Mouse (Mus musculus) granulocyte monocyte progenitor cell, adult 5-6 weeks (primary cell): ENCODE measurements around the gene Mesp1. TPM values are rescaled to one million over a fixed set of nuclear protein-coding genes. Genes with fewer than 3 reads are reported as not detected.

Experiments used
- ATAC-seq: replicated peaks from 2 replicates; pipeline ENCODE4 v1.8.0; 2016; ENCODE audit warnings: mild to moderate bottlenecking, moderate TSS enrichment, inconsistent platforms; ENCODE audit not compliant: poor library complexity, severe bottlenecking
- total RNA-seq, 2 experiments: library from RNA; stranded (forward) in 1 of 2; stranded (reverse) in 1 of 2; fragments of 200-712, 200-1000 nt in 1 of 2; fragments of >200 nt in 1 of 2; fragmentation: Nextera tagmentation in 1 of 2; gene quantifications; 2 replicates each; pipeline ENCODE4 v1.2.3; 2014 to 2017

Gene Mesp1
- total RNA-seq, 2 experiments from 2014 or later = not detected

DNA sequence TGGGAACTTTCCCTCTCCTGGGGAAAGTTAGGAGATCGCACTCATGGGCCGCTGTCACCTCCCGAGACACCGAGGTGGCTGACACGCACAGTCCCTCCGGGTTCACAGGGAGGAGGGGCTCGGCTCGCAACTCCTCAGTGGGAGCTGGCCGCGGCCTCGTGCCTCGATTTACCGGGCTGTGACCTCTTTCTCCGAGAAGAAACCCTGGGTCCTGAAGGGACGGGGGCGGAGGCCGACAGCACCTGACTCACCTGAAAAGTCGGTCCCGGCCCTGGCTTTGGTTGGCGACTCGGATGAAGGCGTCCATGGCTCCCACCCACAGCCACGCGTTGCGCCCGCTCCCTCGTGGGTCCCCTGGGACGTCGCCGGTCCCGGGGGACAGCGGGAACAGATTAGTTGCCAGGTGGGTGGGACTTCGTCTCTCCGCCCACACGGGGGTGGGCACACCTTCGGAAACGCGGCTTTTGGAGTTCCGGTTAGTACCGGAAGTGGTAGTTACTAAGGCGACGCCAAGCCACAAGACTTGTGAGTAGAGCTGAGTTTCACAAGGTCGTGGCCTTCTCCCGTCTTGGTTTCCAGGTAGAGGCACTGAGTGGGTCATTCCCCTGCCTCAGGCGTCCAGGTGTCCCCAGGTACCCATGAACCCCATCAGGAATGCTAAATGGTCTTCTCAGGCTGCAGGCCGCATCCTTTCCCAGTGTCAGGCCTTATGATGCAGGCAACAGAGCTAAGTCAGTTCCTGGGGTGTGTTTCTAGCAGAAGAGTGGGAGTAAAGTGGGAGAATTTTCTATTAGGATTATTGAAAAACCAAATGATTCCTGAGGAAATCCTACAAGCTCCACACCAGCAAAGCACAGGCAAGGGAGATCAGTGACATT lies 50.7 kb downstream of the Mesp1 start, which contains the start of the genes Pex11a and Wdr93:
Gene Pex11a (minus strand): TSS at position 473 of the 878 bp plus-strand sequence.
Gene Wdr93 (plus strand): TSS at position 505 of the 878 bp plus-strand sequence.
- peak; percentile 91 for ATAC-seq

DNA sequence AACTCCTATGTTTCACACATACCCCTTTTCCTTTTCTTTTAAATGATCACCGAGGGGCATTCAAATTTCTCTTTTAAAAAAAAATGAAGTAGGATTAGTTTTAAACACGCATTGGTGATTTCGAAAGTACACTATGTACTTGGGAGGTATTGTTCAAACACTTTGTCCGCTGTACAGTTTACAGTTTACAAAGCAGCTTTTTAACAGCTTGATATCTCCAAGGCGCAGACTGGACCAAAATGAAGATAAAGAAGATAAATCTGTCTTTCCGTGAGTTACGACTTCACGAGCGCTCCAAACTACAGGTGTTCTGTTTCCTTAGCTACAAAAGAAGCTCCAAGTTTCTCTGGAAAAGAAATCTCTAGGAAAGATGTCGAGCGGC lies 51.3 kb downstream of the Mesp1 start:
- ATAC-seq = no peak

Other genes starting within 250 kb of the Mesp1 start
- gene Rhcg, start 176.1 kb downstream of the Mesp1 start, total RNA-seq (2014; fragmentation: Nextera tagmentation) = 1.2 TPM in 1 of 2 replicates, not detected in the other
- gene Rhcg, start 176.1 kb downstream of the Mesp1 start, total RNA-seq (2017) = 0.13 and 0.21 TPM in 2 replicates
- 26.5 and 36.5 TPM in 2 replicates for gene Ticrr, start 133.6 kb downstream of the Mesp1 start, total RNA-seq (2014; fragmentation: Nextera tagmentation)
- gene Ticrr, start 133.6 kb downstream of the Mesp1 start, total RNA-seq (2017) = 14.0 and 14.3 TPM in 2 replicates
- gene Kif7, start 78.1 kb downstream of the Mesp1 start, total RNA-seq (2014; fragmentation: Nextera tagmentation) = 0.64 TPM in 1 of 2 replicates, not detected in the other
- gene Kif7, start 78.1 kb downstream of the Mesp1 start, total RNA-seq (2017) = 1.3 and 3.6 TPM in 2 replicates
- not detected in 2 replicates for gene Plin1, start 60.9 kb downstream of the Mesp1 start, total RNA-seq (2014; fragmentation: Nextera tagmentation)
- not detected in 2 replicates for gene Plin1, start 60.9 kb downstream of the Mesp1 start, total RNA-seq (2017)
- gene Pex11a, start 50.7 kb downstream of the Mesp1 start, total RNA-seq (2014; fragmentation: Nextera tagmentation) = 0.41 and 4.4 TPM in 2 replicates
- 1.4 TPM in 2 replicates for gene Pex11a, start 50.7 kb downstream of the Mesp1 start, total RNA-seq (2017)
- gene Wdr93, start 50.6 kb downstream of the Mesp1 start, total RNA-seq (2014; fragmentation: Nextera tagmentation) = not detected in 2 replicates
- not detected in 2 replicates for gene Wdr93, start 50.6 kb downstream of the Mesp1 start, total RNA-seq (2017)
- not detected in 2 replicates for gene Mesp2, start 16.9 kb upstream of the Mesp1 start, total RNA-seq (2014; fragmentation: Nextera tagmentation)
- not detected in 2 replicates for gene Mesp2, start 16.9 kb upstream of the Mesp1 start, total RNA-seq (2017)
- gene Anpep, start 67.3 kb upstream of the Mesp1 start, total RNA-seq (2014; fragmentation: Nextera tagmentation) = 0.36 TPM in 1 of 2 replicates, not detected in the other
- not detected in 2 replicates for gene Anpep, start 67.3 kb upstream of the Mesp1 start, total RNA-seq (2017)
- 29.6 and 38.1 TPM in 2 replicates for gene Ap3s2, start 126.9 kb upstream of the Mesp1 start, total RNA-seq (2014; fragmentation: Nextera tagmentation)
- gene Ap3s2, start 126.9 kb upstream of the Mesp1 start, total RNA-seq (2017) = 8.3 and 9.3 TPM in 2 replicates
- 1.8 TPM in 1 of 2 replicates, not detected in the other for gene Arpin, start 141.6 kb upstream of the Mesp1 start, total RNA-seq (2014; fragmentation: Nextera tagmentation)
- gene Arpin, start 141.6 kb upstream of the Mesp1 start, total RNA-seq (2017) = not detected in 2 replicates
- gene Zfp710, start 231.0 kb upstream of the Mesp1 start, total RNA-seq (2014; fragmentation: Nextera tagmentation) = 26.7 and 27.6 TPM in 2 replicates
- 13.7 and 24.3 TPM in 2 replicates for gene Zfp710, start 231.0 kb upstream of the Mesp1 start, total RNA-seq (2017)